Mouse (Mus musculus) forebrain, embryonic 16.5 days (tissue): ENCODE data around the gene Ntn5. TPM values are rescaled to one million over a fixed set of nuclear protein-coding genes. Genes with fewer than 3 reads are reported as not detected.

ENCODE experiments used
- ATAC-seq: fragments of 200-750 bp; cut with Nextera tagmentation; 2 replicates; pipeline ENCODE4 v1.8.0; 2017; ENCODE audit warnings: mild to moderate bottlenecking, moderate library complexity
- H3K27ac ChIP-seq: fragments of 300-500 bp; sonication (generic); 2 replicates; pipeline ENCODE4 v1.5.1; 2014; ENCODE audit warnings: low read length, control low read depth
- H3K27me3 ChIP-seq: fragments of 300-500 bp; sonication (generic); replicated peaks from 2 replicates; pipeline ENCODE4 v1.6.1; 2014; ENCODE audit warnings: low read length; ENCODE audit not compliant: control insufficient read depth, insufficient read depth
- H3K36me3 ChIP-seq: fragments of 300-500 bp; sonication (generic); 2 replicates; pipeline ENCODE4 v1.6.1; 2014; ENCODE audit not compliant: control insufficient read depth, insufficient read depth
- H3K4me1 ChIP-seq: fragments of 300-500 bp; sonication (generic); replicated peaks from 2 replicates; pipeline ENCODE4 v1.6.1; 2014; ENCODE audit warnings: low read length; ENCODE audit not compliant: control insufficient read depth, insufficient read depth
- H3K4me2 ChIP-seq: fragments of 300-500 bp; sonication (generic); 2 replicates; pipeline ENCODE4 v1.6.1; 2014; ENCODE audit warnings: mild to moderate bottlenecking, low read length, control low read depth
- H3K4me3 ChIP-seq: fragments of 300-500 bp; sonication (generic); replicated peaks from 2 replicates; pipeline ENCODE4 v1.5.1; 2014; ENCODE audit warnings: mild to moderate bottlenecking, low read length, control low read depth
- H3K9ac ChIP-seq: fragments of 300-500 bp; sonication (generic); replicated peaks from 2 replicates; pipeline ENCODE4 v1.6.1; 2014; ENCODE audit warnings: low read depth, low read length, control low read depth
- H3K9me3 ChIP-seq: fragments of 300-500 bp; sonication (generic); 2 replicates; pipeline ENCODE4 v1.6.1; 2016; ENCODE audit warnings: low read length; ENCODE audit not compliant: control insufficient read depth
- WGBS: fragments of 180-500 bp; shearing (Covaris S2); extraction: QIAGEN DNeasy Blood & Tissue Kit; methylation state at CpG from one replicate; pipeline ENCODE4 v1.1.7; 2014; 5-methylcytosine and 5-hydroxymethylcytosine counted together
- polyA plus RNA-seq: library from polyadenylated mRNA; unstranded; fragments of >200 nt; fragmentation: Nextera tagmentation; extraction: Ambion mirVana; gene quantifications from 2 replicates; pipeline ENCODE4 v1.2.1, GENCODE M21; 2015

The Ntn5 gene
- polyA plus RNA-seq, 1 experiment from 2014 or later, result 0.80 TPM

GRCm38 (mm10) chr7:45693921-45694591 is 10.2 kb downstream of the Ntn5 start, which contains the start of gene Sec1:
TSS of gene Sec1 (minus strand) at chr7:45694402.
- Histone ChIP-seq H3K9ac (no peak within 1 kb of the TSS), H3K4me2 (no peak within 1 kb of the TSS), H3K9me3 (no peaks in the 10 kb centered on the region), H3K4me1 (peaks cover under 1% of the 10 kb centered on the region; the same call in 1 of the 2 replicates), H3K27me3 (peaks cover 8% of the 10 kb centered on the region; the same call in 1 of the 2 replicates), H3K4me3 (no peak within 1 kb of the TSS), H3K36me3 (no peaks in the 10 kb centered on the region), H3K27ac (no peak within 1 kb of the TSS)
- WGBS, result 93% methylated on average over 50 of the region's 50 CpGs
- ATAC-seq, result no peak

GRCm38 (mm10) chr7:45695098-45695497 is 11.3 kb downstream of the Ntn5 start:
- H3K36me3 ChIP-seq, result no peaks in the 10 kb centered on the region
- WGBS, result 32% methylated on average over 6 of the region's 6 CpGs
- H3K9ac ChIP-seq, result no peak overlapping the region
- peaks cover 8% of the 10 kb centered on the region for H3K4me1 ChIP-seq
- H3K4me3 ChIP-seq, result no peak overlapping the region
- peaks cover 13% of the 10 kb centered on the region for H3K27me3 ChIP-seq
- no peak overlapping the region for H3K27ac ChIP-seq
- no peak for ATAC-seq
- no peak overlapping the region for H3K4me2 ChIP-seq
- no peaks in the 10 kb centered on the region for H3K9me3 ChIP-seq

GRCm38 (mm10) chr7:45697894-45698293 is 14.1 kb downstream of the Ntn5 start:
- 85% methylated on average over 5 of the region's 7 CpGs for WGBS
- Histone ChIP-seq H3K27me3 (peaks cover 17% of the 10 kb centered on the region), H3K9me3 (no peaks in the 10 kb centered on the region), H3K4me2 (no peak overlapping the region), H3K4me1 (peaks cover 24% of the 10 kb centered on the region), H3K27ac (no peak overlapping the region), H3K9ac (no peak overlapping the region), H3K4me3 (no peak overlapping the region), H3K36me3 (no peaks in the 10 kb centered on the region)
- no peak for ATAC-seq

- H3K4me1 ChIP-seq, result peaks cover 34% of the 10 kb centered on the region
- peak within 1 kb of the TSS; percentile 55 for H3K4me3 ChIP-seq
- no peaks in the 10 kb centered on the region for H3K9me3 ChIP-seq
- WGBS, result under 1% methylated on average over 36 of the region's 36 CpGs
- peak within 1 kb of the TSS; percentile 84 for H3K4me2 ChIP-seq
- H3K9ac ChIP-seq, result peak within 1 kb of the TSS; percentile 74
- peaks cover 17% of the 10 kb centered on the region for H3K27me3 ChIP-seq
- ATAC-seq, result no peak; the same call in 1 of the 2 replicates
- H3K36me3 ChIP-seq, result no peaks in the 10 kb centered on the region
- peak within 1 kb of the TSS; percentile 72 for H3K27ac ChIP-seq
These were observed 15.8 kb downstream of the Ntn5 start, which contains the start of gene Car11 for GRCm38 (mm10) chr7:45699523-45700141. TSS of gene Car11 (plus strand) at chr7:45699843.

GRCm38 (mm10) chr7:45700301-45701015 is 16.6 kb downstream of the Ntn5 start:
- Histone ChIP-seq H3K27me3 (peaks cover 17% of the 10 kb centered on the region), H3K27ac (peak overlapping the region; percentile 72), H3K4me3 (peak overlapping the region; percentile 55), H3K9me3 (no peaks in the 10 kb centered on the region), H3K4me1 (peaks cover 38% of the 10 kb centered on the region), H3K9ac (peak overlapping the region; percentile 74), H3K4me2 (peak overlapping the region; percentile 84), H3K36me3 (no peaks in the 10 kb centered on the region)
- ATAC-seq, result peak; percentile 30
- WGBS, result under 1% methylated on average over 20 of the region's 20 CpGs

- no peak for ATAC-seq
- Histone ChIP-seq H3K9ac (peak overlapping the region; percentile 74), H3K4me1 (peaks cover 44% of the 10 kb centered on the region), H3K9me3 (no peaks in the 10 kb centered on the region), H3K4me2 (peak overlapping the region; percentile 84), H3K27me3 (peaks cover 17% of the 10 kb centered on the region), H3K36me3 (no peaks in the 10 kb centered on the region), H3K4me3 (peak overlapping the region; percentile 55), H3K27ac (peak overlapping the region; percentile 29)
- 29% methylated on average over 11 of the region's 11 CpGs for WGBS
These were observed 17.2 kb downstream of the Ntn5 start for GRCm38 (mm10) chr7:45701072-45701471.

GRCm38 (mm10) chr7:45701607-45702006 is 17.8 kb downstream of the Ntn5 start:
- Histone ChIP-seq H3K9ac (no peak overlapping the region), H3K27ac (no peak overlapping the region), H3K9me3 (no peaks in the 10 kb centered on the region), H3K4me2 (peak overlapping the region; percentile 84), H3K4me3 (peak overlapping the region; percentile 55), H3K4me1 (peaks cover 49% of the 10 kb centered on the region), H3K27me3 (peaks cover 17% of the 10 kb centered on the region), H3K36me3 (no peaks in the 10 kb centered on the region)
- ATAC-seq, result no peak
- whole genome bisulfite sequencing, result 85% methylated on average over 11 of the region's 11 CpGs

GRCm38 (mm10) chr7:45702316-45702715 is 18.5 kb downstream of the Ntn5 start:
- ATAC-seq, result no peak
- Histone ChIP-seq H3K4me1 (peaks cover 56% of the 10 kb centered on the region), H3K27ac (no peak overlapping the region), H3K27me3 (peaks cover 17% of the 10 kb centered on the region), H3K4me3 (no peak overlapping the region), H3K36me3 (no peaks in the 10 kb centered on the region), H3K4me2 (no peak overlapping the region), H3K9ac (no peak overlapping the region), H3K9me3 (no peaks in the 10 kb centered on the region)
- WGBS, result 95% methylated on average over 11 of the region's 11 CpGs
